Mouse (Mus musculus) ES-E14 (cell line): ENCODE measurements around the gene Prox2.

Experiments used
- CHD2 ChIP-seq: IDR thresholded peaks from 2 replicates; pipeline ENCODE4 v1.6.1; 2014; ENCODE audit warnings: mild to moderate bottlenecking, low read depth, low read length, inconsistent platforms
- MAFK ChIP-seq: IDR thresholded peaks from 2 replicates; pipeline ENCODE4 v1.6.1; 2014; ENCODE audit warnings: mild to moderate bottlenecking, low read depth, low read length, inconsistent platforms; ENCODE audit not compliant: insufficient read depth
- ZC3H11A ChIP-seq: IDR thresholded peaks from 2 replicates; pipeline ENCODE4 v1.6.1; 2012; ENCODE audit warnings: low read depth, mild to moderate bottlenecking, inconsistent platforms, low read length, borderline replicate concordance
- ZNF384 ChIP-seq: IDR thresholded peaks from 2 replicates; pipeline ENCODE4 v1.6.1; 2012; ENCODE audit warnings: low read depth, low read length, inconsistent platforms

- TF ChIP-seq ZNF384 (no peak), ZC3H11A (no peak), CHD2 (no peak), MAFK (no peak)
Observed at GRCm38 (mm10) chr12:85103096-85103495, 7.5 kb downstream of the Prox2 start.
